Mouse (Mus musculus) right cerebral cortex, postnatal 14 days (tissue): ENCODE data around the gene Wtip.
A peak's percentile ranks its signal among the peaks of the same experiment; 100 is the strongest.
"Not testable (repeated sequence)": the region's sequence is repeated elsewhere in the genome, so short reads cannot be mapped to it uniquely, and the experiment has no call there.

Experiments
- DNase-seq: peaks from one replicate; pipeline ENCODE4 v3.0.0; 2022

The Wtip gene

DNA sequence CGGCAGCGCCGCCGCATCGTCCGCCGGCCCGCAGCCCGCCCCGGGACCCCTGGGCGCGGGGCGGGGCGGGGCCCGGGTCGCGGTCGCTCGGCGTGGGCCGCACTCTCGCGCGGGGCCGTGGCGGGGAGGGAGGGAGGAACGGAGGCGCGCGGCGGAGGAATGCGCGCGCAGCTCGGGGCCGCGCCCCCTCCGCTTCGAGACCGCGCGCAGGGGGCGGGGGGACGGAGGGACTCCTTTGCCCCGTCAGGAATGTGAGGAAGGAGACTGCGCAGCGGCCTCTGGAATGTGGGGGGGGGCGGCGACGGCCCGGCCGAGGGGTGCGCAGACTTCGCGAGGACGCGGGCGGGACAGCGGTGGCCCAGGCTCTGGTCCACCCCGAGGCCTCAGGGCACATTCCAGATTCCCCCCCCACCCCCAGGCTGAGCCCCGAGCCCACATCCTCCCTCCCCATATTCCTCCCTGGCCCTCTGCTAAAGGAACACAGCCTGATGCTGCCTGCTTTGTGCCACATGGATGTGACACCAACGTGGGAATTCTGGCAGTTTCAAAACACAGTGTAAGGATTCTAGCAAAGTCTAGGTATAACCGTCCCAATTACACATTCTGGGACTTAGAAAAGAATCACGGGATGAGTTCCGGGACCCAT is at the start of gene Wtip:
Wtip (minus strand) TSS at position 152 of the 646 bp plus-strand sequence.
- peak; percentile 78 for DNase-seq

DNA sequence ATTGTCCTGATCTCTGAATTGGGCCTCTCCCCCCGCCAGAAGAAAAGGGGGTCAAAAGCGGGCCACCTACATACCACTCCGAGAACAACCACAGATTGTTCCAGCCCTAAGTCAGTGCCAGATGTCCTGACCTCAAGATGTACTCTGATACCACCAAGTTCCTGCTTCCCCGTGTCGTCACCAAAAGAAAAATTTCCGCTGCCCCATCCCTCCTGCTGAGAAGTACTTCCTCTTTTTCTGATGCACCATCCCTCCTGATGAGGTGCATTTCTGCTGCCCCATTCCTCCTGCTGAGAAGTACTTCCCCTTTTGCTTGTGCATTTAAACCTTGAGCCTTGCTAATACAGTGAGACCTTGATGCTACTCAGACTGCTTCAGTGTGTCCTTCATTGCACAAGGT is 43.2 kb upstream of the Wtip start:
- not testable (repeated sequence) for DNase-seq

DNA sequence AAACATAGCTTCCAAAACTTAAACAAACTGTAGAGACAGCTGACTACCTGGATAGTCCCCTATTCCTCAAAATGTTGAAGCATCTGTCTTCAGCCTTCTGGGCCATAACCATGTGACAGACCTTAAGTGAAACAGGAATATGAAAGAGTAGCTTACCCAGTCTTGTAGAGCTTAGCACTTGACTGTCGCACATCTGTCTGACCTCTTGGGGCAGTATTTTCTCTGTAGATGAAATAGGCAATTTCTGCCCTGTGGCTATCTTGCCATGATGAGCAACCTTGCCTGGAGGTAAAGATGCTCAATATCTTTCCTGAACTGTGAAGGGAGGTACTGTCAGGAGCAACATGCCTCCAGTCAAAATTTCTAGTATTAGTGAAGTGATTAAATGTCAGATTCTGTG is 39.2 kb upstream of the Wtip start:
- DNase-seq: no peak

DNA sequence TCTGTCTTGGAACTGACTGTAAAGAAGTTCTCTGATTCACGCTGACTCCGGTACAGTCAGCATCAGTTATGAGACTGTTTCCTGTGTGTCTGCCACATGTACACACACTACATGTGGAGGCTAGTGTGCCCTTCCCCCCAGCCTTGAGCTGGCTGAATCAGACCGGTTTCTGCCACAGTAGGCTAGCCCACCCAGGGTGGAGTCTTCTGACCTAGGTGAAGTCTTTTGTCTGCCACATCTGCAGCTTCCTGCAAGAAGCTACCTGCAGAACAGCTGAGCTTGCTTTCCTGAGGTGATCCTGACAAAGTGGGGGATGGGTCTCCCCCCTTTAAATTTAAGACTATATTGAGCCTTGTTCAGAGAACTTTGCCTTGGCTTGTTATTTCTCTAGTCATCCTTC is 36.4 kb upstream of the Wtip start, which contains the start of gene Uba2:
Uba2 (minus strand) TSS at position 146 of the 400 bp plus-strand sequence.
- DNase-seq: no peak

DNA sequence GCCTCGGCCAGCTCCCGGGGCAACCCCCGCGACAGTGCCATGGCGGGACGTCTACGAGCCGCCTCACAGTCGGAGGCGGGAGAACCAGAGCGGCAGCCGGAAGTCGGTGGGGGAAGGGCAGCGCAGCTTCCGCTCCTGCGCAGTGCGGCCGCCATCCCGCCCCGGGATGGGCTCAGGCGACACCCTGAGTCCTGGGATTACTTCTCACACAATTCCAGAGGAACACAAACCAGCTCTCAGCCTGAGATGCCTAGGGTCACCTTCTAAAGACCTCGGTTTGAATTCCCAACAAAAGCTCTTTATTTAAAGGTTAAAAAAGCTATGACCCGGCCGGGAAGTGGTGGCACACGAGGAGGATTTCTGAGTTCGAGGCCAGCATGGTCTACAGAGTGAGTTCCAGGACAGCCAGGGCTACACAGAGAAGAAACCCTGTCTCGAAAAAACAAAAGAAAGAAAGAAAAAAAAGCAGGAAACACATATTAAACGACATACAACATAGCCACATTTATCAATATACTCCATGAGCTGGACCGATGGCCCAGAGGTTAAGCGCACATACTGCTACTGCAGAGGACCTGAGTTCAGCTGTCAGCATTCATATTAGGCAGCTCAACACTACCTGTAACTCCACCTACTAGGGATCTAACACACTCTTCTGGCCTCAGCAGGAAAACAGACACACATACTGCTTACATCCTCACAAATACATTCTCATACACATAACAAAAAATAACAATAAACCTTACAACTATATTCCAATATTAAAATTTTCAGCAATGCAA is 35.6 kb upstream of the Wtip start:
- peak; percentile 95 for DNase-seq

DNA sequence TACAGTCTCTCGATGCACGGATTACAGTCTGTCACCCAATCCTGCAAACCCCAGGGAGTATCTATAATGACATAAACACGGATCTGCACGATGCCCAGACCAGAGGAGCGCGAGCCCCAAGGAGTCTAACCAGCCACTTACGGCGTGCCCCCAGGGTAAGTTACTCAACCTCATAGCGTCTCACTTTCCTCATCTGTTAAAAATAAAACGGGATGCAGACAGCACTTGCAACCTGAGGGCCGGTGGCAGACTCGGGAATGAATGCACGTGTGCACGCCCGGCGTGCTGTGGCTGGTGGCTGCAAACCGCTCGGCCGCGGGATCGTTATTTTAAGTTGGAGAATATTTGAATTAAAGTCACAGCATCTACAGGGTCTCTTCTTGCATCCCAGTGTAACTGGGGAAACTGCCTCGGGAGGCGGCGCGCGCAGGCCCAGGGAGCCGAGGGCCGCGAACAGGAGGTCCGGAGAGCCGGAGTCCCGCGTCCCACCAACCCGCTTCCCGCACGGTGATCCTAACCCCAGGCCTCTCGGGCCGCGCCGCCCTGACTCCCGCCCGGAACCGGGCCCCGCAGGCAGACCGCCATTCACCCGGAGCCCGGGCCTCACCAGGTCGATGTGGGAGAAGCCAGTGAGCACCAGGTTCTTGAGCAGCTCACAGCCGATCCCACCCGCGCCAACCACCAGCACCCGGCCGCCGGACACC is 34.9 kb upstream of the Wtip start:
- DNase-seq: no peak

DNA sequence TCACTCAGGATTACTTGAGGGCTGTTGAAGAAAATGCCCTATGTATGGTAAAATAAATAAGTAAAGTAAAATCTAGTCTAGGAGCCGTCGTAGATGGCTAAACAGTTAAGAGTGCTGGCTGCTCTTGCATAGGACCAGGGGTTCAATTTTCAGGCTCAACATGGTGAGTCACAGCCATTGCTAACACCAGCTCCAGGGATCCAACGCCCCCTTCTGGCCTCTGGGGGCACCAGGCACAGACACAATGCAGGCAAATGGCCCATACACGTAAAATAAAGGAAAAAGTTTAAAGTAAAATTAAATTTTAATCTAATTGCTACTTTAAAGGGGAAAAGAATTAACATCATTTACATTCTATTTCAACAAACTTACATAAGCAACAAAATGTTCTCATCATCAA is 33.8 kb upstream of the Wtip start:
- DNase-seq: no peak

DNA sequence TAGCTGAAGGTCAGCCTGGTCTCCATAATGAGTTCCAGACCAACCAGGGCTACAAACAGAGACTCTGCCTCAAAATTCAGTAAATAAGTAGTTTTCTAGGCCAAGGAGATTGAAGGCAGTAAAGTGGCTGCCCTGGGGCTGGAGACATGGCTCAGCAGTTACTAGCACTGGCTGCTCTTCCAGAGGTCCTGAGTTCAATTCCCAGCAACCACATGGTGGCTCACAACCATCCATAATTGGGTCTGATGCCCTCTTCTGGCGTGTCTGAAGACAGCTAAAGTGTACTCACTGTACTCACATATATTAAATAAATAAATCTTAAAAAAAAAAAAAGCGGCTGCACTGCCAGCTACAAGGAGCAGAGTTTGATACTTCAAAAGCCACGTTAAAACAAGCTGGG is 32.9 kb upstream of the Wtip start:
- no peak for DNase-seq

DNA sequence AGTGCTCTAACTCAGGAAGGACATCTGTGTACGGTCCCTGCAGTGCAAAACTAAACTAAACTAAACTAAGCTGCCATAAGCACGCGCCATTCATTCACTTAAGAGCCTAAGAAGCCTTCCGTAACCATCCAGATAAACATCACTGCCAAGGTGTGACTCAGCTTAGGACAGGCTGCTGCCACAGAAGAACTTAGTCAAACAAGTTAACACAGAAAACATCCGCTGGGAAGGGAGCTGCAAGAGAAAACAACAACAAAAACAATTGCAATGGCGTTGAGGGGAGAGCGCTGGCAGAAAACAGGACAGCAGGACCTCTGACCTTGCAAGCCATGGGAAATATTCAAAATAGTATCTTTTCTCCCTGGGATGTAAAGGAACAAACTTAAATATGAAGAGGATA is 31.6 kb upstream of the Wtip start:
- no peak for DNase-seq

DNA sequence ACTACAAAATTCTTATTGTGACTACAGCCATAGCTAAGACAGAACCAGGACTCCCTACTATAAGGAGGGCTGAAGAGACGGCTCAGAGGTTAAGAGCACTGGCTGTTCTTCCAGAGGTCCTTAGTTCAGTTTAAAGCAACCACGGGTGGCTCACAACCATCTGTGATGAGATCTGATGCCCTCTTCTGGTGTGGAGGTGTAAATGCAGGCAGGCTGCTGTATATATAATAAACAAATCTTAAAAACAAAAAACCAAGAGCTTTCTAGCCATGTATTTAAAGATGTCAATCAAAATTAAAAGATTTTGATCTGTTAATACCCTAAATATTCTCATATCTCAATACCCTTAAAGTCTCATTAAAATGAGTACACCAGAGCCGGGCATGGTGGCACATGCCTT is 26.1 kb upstream of the Wtip start:
- no peak for DNase-seq

DNA sequence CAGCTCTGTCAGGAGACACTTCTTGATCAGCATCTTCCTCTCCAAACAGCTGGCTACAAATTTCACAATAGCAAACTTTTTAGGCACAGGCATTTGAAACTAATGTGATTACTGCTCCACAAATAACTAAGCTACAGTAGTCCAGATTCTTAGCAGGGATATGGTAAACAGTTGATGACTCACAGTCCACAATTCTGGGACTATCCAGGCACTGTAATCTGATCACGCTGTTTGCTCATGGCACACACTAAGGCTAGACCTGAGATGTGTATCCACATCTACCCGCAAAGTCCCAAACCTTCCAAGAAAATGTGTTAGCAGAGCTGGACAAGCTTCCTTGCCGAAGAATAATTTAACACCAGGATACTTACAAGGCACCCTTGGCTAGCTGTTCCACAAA is 24.9 kb upstream of the Wtip start:
- DNase-seq: no peak

DNA sequence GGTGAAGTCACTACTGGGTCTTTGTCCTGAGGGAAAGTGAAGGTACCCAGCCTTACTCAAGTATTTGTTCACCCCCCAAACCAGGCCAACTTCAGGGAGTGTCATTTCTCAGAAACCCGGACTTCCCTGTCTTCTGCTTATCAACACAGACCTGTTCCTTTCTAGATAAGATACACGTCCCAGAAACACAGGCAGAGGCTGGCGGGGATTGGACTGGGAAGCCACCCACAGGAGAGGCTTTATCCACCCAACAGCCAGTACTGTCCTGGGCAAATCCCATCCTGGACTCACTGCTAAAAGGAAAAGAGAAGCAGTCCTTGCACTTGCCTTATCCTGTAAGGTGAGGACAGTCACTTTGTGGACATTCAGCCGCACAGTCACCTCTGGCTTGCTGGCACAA is 14.1 kb upstream of the Wtip start:
- DNase-seq: no peak

DNA sequence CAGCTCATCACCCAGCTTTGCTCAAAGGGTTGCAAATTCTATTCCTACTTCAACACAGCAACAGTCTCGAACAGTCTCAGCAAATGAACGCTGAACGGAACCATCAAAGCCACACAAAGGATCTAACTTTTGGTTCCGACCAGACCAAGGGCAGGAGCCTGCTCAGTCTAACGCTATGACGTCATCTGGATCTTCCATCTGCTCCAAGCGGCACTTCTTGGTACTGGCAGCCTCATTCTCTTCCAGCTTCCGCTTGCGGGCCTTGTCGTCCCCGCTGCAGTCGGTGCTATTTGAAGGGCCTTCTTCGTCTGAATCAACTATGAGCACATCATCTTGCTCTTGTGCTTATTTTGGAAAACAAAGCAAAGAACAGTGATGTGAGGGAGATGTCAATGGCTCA is 8.1 kb upstream of the Wtip start:
- no peak for DNase-seq

DNA sequence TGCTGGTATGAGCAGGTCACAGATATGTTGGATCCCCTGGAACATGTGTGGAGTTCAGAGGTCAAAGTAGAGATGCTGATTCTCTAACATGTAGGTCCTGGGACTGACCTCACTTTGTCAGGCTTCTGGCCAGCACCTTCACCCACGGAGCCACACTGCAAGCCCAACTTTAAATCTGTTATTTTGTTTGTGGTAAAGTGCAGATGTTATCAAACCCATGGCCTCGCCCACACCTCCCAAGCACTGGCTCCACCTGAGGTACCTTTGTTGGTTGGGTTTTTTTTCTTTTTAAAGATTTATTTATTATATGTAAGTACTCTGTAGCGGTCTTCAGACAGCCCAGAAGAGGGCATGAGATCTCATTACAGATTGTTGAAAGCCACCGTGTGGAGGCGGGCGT is 6.4 kb upstream of the Wtip start:
- DNase-seq: no peak

DNA sequence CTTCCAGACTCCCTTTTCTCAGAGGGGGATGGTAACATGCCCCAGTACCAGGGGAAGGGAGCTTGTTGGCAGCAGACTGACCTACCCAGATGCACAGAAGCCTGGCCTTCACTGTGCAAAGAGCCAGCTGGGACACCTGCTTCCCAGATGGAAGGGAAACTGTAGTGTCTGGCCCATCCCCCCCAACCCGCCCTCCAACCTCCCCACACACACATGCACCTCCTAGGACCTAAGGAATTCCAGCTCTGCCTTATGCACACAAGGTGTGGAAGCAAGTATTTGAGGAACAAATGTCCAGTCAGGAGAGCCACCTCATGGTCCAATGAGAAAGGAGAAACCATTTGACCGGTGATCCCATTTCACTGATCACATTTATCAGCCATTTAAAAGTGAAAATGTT is 1.3 kb upstream of the Wtip start:
- DNase-seq: no peak

DNA sequence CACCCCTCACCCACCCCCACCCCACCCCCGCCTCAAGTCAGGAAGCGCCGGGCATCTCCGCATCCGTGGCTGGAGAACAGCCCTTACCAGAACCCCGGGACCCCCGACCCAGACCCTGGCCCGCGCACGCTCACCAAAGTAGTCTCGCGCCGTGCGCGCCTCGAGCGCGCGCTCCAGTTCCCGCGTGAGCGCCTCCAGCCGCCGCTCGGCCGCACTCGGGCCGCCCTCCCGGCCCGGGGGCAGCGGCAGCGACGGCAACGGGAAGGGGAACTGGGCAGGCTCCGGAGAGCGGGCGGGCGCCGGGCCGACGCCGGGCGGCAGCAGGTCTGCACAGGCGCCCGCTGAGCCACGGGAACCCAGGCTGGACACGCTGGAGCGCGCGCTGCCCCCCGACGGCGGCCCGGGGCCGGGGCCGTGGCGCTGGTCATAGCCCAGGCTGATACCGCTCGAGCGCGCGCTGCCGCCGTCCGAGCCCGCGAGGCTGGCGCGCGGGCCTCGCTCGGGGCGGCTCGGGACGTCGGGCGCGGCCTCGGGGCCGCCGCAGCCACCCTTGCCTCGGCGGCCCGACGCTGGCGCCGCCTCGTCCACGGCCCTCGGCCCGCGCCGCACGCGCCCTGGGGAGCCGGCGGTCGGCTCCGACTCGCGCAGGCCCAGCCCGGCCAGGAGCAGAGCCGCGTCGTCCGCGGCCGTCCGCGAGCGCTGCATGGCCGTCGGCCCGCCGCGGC is 551 bp downstream of the Wtip start:
- peak; percentile 26 for DNase-seq

DNA sequence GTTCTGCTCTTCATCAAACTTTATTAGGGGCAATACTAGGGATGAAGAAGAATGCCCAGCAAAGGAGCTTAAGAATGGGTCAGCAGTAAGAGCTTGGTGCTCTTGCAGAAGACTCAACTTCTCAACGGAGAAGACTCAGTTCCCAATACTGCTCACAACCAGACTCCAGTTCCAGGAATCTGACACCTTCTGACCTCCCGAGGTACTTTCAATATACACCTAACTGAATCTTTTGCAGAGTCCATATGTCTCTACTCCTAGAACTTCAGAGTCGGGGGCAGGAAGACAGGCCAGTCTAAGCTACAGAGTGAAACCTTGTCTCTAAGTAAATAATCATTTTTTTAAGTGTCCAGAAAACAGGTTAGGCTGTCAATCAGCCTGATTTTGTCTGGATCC is 1.1 kb downstream of the Wtip start:
- no peak for DNase-seq

DNA sequence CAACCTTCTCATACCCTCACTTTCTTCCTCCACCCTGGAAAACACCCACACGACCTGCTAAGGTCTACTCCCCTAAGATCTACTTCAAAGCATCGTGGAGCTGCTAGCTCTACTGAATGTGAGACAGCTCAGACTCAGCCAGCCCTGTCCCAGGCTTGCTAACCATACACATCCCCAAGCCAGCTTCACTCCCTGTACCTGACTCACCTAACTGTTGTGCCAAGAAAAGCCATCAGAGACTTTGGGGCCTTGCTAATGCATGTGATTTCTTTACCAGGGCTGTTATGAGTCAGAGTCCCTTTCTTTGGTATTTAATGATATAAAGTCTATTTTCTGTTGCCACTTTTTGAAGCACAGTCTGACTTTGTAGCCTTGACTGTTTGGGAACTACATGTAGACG is 1.9 kb downstream of the Wtip start:
- DNase-seq: no peak

DNA sequence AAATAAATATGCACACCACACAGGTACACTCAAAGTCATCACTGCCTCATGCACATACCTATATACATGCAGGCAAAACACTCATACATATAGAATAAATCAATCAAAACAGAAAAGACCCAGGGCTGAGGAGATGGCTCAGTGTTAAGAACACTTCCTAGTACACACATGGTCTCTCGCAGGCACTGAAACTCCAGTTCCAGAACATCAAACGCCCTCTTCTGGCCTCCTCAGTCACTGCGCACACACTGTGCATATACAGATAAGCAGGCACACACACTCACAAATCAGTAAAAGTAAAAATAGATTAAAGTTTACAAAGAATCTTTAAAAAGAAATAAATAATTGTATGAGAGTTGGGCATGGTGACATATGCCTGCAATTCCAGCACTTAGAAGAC is 6.8 kb downstream of the Wtip start:
- DNase-seq: no peak

DNA sequence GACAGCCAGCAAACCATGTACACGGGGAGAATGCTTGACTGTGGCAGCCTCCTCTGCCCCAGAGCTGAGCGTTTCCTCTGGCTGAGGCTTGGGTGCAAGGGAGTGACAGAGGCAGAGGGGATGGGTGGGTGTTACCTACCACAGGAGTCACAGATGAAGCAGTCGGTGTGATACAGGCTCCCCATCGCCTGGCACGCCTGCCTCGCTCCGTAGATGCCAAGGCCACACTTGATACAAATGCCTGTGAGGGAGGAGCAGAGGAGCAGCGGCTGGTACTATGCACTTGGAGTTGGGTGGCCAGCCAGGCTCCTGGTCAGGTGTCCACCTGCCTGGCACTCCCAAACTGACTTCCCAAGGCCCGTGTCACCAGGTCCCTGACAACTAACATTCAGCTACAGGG is 7.7 kb downstream of the Wtip start:
- no peak for DNase-seq

DNA sequence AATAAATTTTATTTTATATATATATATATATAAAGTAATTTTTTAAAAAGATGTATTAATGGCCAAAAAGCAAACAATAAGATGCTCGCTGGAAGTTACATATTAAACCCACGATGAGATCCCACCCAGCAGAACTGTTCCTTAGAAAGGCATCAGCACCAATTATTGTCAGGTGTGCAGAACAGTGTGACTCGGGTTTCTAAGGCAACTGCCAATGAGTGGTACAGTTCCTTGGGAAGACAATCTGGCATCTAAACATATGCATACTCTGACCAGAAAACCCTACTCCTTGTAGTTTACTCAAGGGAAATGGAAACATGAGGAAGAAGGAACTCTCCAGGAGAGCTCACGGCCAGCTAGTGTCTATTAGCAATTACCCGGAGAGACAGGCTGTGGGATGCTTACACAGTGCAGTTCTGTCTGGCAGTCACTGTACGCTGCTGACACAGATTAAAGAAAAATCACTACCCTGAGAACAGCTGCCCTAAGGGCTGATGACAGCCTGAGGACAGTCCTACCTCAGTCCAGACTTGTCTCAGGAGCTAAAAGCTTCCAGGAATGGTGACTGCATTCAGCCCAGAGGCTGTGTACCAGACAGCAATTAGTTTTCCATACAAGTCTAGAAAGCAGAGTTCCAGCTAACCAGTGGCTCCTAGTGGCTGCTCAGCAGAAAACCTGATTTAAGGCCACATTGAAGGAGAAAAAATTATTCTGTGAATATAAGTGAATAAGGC is 9.9 kb downstream of the Wtip start:
- no peak for DNase-seq

DNA sequence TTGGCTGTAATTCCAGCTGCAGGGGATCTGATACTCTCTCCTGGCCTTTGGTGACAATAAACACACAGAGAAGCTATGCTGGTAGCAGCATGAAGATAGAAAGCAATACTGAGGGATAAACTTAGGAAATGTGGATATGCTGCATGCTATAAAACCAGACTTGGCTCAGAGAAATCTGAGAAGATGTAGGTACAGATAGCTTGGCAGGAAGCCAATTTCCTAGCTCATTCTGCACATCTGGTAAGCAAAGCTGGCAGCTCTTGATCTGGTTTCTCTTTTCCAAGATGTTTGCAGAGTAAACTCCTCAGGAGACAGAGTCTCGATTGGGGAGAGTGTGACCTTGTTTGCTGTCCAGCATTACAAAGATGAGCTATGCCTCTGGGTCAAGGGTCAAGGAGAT is 12.4 kb downstream of the Wtip start:
- DNase-seq: not testable (repeated sequence)

DNA sequence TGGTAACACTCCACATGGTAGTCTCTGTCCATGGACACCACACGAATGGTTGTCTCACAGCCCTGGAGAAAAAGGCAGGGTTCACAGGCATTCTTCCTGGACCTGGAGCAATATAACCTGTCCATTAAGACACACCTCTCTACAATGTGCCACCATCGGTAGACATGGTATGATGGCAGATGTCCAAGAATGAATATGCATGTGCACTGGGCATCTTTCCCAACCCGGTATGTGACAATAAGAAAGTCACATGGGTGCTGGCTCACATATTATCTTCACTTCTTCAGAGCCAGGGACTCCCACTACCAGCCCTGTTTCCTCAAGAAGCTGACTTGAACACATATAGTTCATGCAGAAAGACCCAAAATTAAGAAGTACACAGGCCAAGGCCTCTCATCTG is 16.5 kb downstream of the Wtip start:
- DNase-seq: no peak
